Mouse (Mus musculus) midbrain, postnatal 0 days (tissue): Measurements from ENCODE around the gene Ugt1a8. TPM values are rescaled to one million over a fixed set of nuclear protein-coding genes. Genes with fewer than 3 reads are reported as not detected.
"Not testable (repeated sequence)": the region's sequence is repeated elsewhere in the genome, so short reads cannot be mapped to it uniquely, and the experiment has no call there.

Experiments used
- ATAC-seq: fragments of 200-750 bp; cut with Nextera tagmentation; 2 replicates; pipeline ENCODE4 v1.8.0; 2017; ENCODE audit warnings: moderate number of reproducible peaks, mild to moderate bottlenecking, moderate TSS enrichment, moderate library complexity; ENCODE audit not compliant: low FRiP score
- DNase-seq: peaks from one replicate; pipeline ENCODE4 v3.0.0-alpha.2; 2015; ENCODE audit warnings: low spot score
- H3K27ac ChIP-seq: fragments of 300-500 bp; sonication (generic); 2 replicates; pipeline ENCODE4 v1.5.1; 2014; ENCODE audit warnings: low read depth, mild to moderate bottlenecking, low read length, mixed read lengths
- H3K27me3 ChIP-seq: fragments of 300-500 bp; sonication (generic); 2 replicates; pipeline ENCODE4 v1.6.1; 2014; ENCODE audit warnings: low read length, control low read depth, mixed read lengths; ENCODE audit not compliant: insufficient read depth
- H3K36me3 ChIP-seq: fragments of 300-500 bp; sonication (generic); 2 replicates; pipeline ENCODE4 v1.6.1; 2014; ENCODE audit warnings: low read length, control low read depth, mixed read lengths; ENCODE audit not compliant: insufficient read depth
- H3K4me1 ChIP-seq: fragments of 300-500 bp; sonication (generic); 2 replicates; pipeline ENCODE4 v1.6.1; 2014; ENCODE audit warnings: mild to moderate bottlenecking, control low read depth, antibody characterized with exemption, low read length, mixed read lengths; ENCODE audit not compliant: insufficient read depth
- H3K4me2 ChIP-seq: fragments of 300-500 bp; sonication (generic); 2 replicates; pipeline ENCODE4 v1.6.1; 2014; ENCODE audit warnings: low read depth, mild to moderate bottlenecking, low read length, mixed read lengths; ENCODE audit not compliant: poor library complexity, severe bottlenecking
- H3K4me3 ChIP-seq: fragments of 300-500 bp; sonication (generic); 2 replicates; pipeline ENCODE4 v1.5.1; 2014; ENCODE audit warnings: low read depth, mild to moderate bottlenecking, low read length, moderate library complexity
- H3K9ac ChIP-seq: fragments of 300-500 bp; sonication (generic); replicated peaks from 2 replicates; pipeline ENCODE4 v1.6.1; 2014; ENCODE audit warnings: mild to moderate bottlenecking, low read length, moderate library complexity, mixed read lengths; ENCODE audit not compliant: poor library complexity, severe bottlenecking
- H3K9me3 ChIP-seq: fragments of 300-500 bp; sonication (generic); 2 replicates; pipeline ENCODE4 v1.6.1; 2016; ENCODE audit warnings: low read length, control low read depth
- CTCF ChIP-seq: IDR thresholded peaks from 2 replicates; pipeline ENCODE4 v1.5.1; 2016; ENCODE audit warnings: antibody characterized with exemption, mild to moderate bottlenecking
- WGBS: fragments of 180-500 bp; shearing (Covaris S2); extraction: QIAGEN DNeasy Blood & Tissue Kit; methylation state at CpG from one replicate; pipeline ENCODE4 v1.1.7; 2014; 5-methylcytosine and 5-hydroxymethylcytosine counted together
- polyA plus RNA-seq: library from polyadenylated mRNA; unstranded; fragments of >200 nt; fragmentation: Nextera tagmentation; extraction: Ambion mirVana; gene quantifications from 2 replicates; pipeline ENCODE4 v1.2.1, GENCODE M21; 2015
- total RNA-seq: library from RNA; depleted of rRNA; stranded (reverse); fragments of >200 nt; gene quantifications from 2 replicates; pipeline ENCODE4 v1.2.3, GENCODE M21; 2014

The Ugt1a8 gene
- total and polyA plus RNA-seq, 2 experiments from 2014 or later = not detected

- H3K4me3 ChIP-seq = no peak overlapping the region
- H3K9me3 ChIP-seq = no peaks in the 10 kb centered on the region
- H3K27ac ChIP-seq = no peak overlapping the region
- no peak for TF ChIP-seq CTCF
- H3K4me2 ChIP-seq = no peak overlapping the region
- no peaks in the 10 kb centered on the region for H3K36me3 ChIP-seq
- no peak for DNase-seq
- no peak overlapping the region for H3K9ac ChIP-seq
- ATAC-seq = no peak
- no peaks in the 10 kb centered on the region for H3K4me1 ChIP-seq
- no peaks in the 10 kb centered on the region for H3K27me3 ChIP-seq
Measured at GRCm38 (mm10) chr1:88092341-88092740, 4.7 kb downstream of the Ugt1a8 start.

- not testable (repeated sequence) for H3K9me3 ChIP-seq, H3K36me3 ChIP-seq, H3K4me2 ChIP-seq, H3K9ac ChIP-seq, H3K27ac ChIP-seq, DNase-seq, H3K4me3 ChIP-seq, H3K4me1 ChIP-seq, ATAC-seq, H3K27me3 ChIP-seq
- 71% methylated on average over 3 of the region's 3 CpGs for WGBS
- TF ChIP-seq CTCF = peak; percentile 54
Measured at GRCm38 (mm10) chr1:88094270-88094676, 6.7 kb downstream of the Ugt1a8 start.

- Histone ChIP-seq H3K27ac (no peak within 1 kb of the TSS), H3K9ac (0 out of 2 replicates have a peak within 1 kb of the TSS, but pooled peaks have one; percentile 19), H3K4me2 (no peak within 1 kb of the TSS), H3K4me1 (no peaks in the 10 kb centered on the region), H3K27me3 (no peaks in the 10 kb centered on the region), H3K9me3 (no peaks in the 10 kb centered on the region), H3K4me3 (no peak within 1 kb of the TSS), H3K36me3 (no peaks in the 10 kb centered on the region)
- TF ChIP-seq CTCF = no peak
- ATAC-seq = no peak
- 66% methylated on average over 10 of the region's 10 CpGs for WGBS
- DNase-seq = peak; percentile 1
Measured at GRCm38 (mm10) chr1:88094941-88095492, 7.4 kb downstream of the Ugt1a8 start, which contains the start of gene Ugt1a7c. Gene Ugt1a7c (plus strand): TSS chr1:88095062.

GRCm38 (mm10) chr1:88098546-88098945 is 10.9 kb downstream of the Ugt1a8 start:
- H3K4me3 ChIP-seq, ATAC-seq, H3K4me2 ChIP-seq, DNase-seq, H3K4me1 ChIP-seq, H3K27ac ChIP-seq, H3K27me3 ChIP-seq, H3K36me3 ChIP-seq, H3K9ac ChIP-seq, H3K9me3 ChIP-seq: not testable (repeated sequence)
- 93% methylated on average over 3 of the region's 3 CpGs for WGBS

GRCm38 (mm10) chr1:88099691-88100090 is 12.1 kb downstream of the Ugt1a8 start:
- H3K9me3 ChIP-seq = not testable (repeated sequence)
- 81% methylated on average over 2 of the region's 2 CpGs for WGBS

GRCm38 (mm10) chr1:88103019-88103418 is 15.4 kb downstream of the Ugt1a8 start, which contains the start of gene Ugt1a6b:
Gene Ugt1a6b (plus strand): TSS chr1:88103252.
- not testable (repeated sequence) for H3K36me3 ChIP-seq, H3K4me3 ChIP-seq, H3K4me2 ChIP-seq, H3K9me3 ChIP-seq, H3K27ac ChIP-seq, ATAC-seq, H3K9ac ChIP-seq, H3K4me1 ChIP-seq, H3K27me3 ChIP-seq, DNase-seq
- 68% methylated on average over 2 of the region's 3 CpGs for WGBS

More at GRCm38 (mm10) chr1:88099691-88100090, 12.1 kb downstream of the Ugt1a8 start:
- not testable (repeated sequence) for H3K4me3 ChIP-seq, ATAC-seq, H3K36me3 ChIP-seq, H3K4me1 ChIP-seq, H3K9ac ChIP-seq, H3K27me3 ChIP-seq, H3K4me2 ChIP-seq, H3K27ac ChIP-seq, DNase-seq

GRCm38 (mm10) chr1:88103697-88104468 is 16.3 kb downstream of the Ugt1a8 start:
- not testable (repeated sequence) for H3K27ac ChIP-seq, H3K36me3 ChIP-seq, H3K9ac ChIP-seq, ATAC-seq, H3K27me3 ChIP-seq, H3K9me3 ChIP-seq, H3K4me3 ChIP-seq, DNase-seq, H3K4me2 ChIP-seq, H3K4me1 ChIP-seq
- 71% methylated on average over 4 of the region's 5 CpGs for WGBS
